Mouse (Mus musculus) monocyte, adult 59 days (primary cell): ENCODE measurements around the gene Foxa1. TPM values are rescaled to one million over a fixed set of nuclear protein-coding genes. Genes with fewer than 3 reads are reported as not detected.

Experiments
- total RNA-seq, 2 experiments: library from RNA; stranded (reverse); gene quantifications; one replicate each; pipeline ENCODE4 v1.2.4; 2023

Gene Foxa1
- not detected for total RNA-seq

DNA sequence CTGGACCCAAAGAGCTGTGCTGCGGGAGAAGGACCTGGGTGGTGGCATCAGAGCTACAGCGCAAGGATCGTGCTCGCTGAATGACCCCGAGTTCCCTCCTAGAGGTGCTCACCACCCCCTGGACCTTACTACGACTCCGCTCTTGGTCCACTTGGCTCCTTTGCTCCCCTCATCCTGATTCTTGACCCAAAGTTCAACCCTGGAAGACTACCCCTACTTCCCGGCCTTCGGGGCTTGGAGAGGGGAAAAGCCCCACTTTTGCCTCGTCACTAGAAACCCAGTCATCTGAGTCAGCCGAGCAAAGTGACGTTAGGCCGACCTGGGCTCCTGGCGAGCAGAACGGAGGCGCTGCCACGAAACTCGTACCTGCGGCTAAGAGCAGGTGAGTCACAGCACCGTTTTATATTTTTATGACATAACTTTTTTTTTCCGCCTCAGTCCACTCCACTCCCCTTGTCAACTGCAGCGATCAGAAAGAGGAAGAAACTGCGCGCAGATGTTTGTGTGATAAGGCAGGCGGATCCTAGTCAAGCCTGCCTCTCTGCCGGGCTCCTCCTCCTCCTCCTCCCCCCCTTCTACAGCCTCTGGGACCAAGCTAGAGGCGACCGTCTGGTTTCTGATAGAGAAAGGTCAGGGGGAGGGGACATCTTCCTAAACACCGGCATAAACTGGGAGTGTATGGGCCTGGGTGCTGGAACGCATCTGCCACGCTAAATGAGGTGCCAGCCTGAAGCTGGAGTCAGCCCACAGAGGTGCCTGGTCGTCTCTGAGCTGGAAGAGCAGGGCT lies at the start of gene Foxa1:
Gene Foxa1, minus strand, starts transcription at position 502 of the 787 bp plus-strand sequence.

DNA sequence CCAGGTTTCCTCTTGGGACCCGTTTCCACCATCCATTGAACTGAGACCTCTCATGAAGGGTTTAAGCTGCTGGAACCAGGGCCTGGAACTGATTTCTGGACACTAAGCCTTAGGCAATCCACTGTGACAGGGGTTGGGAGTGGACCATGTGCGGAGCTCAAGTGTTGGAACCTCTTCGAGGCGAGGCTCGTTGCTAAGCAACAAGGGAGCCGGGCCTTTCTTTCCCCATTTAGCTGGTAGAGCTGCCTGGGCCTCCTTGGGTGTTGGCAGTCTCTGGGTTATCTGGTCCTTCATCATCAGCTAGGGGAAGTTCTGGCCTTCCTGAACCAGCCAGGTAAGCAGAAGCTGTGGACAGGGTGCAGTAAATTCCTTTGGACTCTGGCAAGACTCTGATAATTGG lies 17.2 kb upstream of the Foxa1 start, which contains the start of gene Ttc6:
Gene Ttc6, plus strand, starts transcription at position 205 of the 400 bp plus-strand sequence.

Other genes starting within 250 kb of the Foxa1 start
- not detected for gene Ttc6, start 17.2 kb upstream of the Foxa1 start, total RNA-seq